Mouse (Mus musculus): Measurements from ENCODE around the gene Synm.

Gene Synm

GRCm38 (mm10) chr7:67747731-67748305 is 11.7 kb downstream of the Synm start:
- no peak for DNase-seq

GRCm38 (mm10) chr7:67741706-67742105 is 17.8 kb downstream of the Synm start:
- DNase-seq, result no peak

- peak in 1 of 2 experiments; percentile 8 for DNase-seq
Observed at GRCm38 (mm10) chr7:67740796-67741195, 18.7 kb downstream of the Synm start.

- peak in 1 of 2 experiments; percentile 9 for DNase-seq
Observed at GRCm38 (mm10) chr7:67740382-67740781, 19.2 kb downstream of the Synm start.

GRCm38 (mm10) chr7:67732276-67732675 is 27.3 kb downstream of the Synm start:
- DNase-seq, result no peak

- no peak for DNase-seq
Observed at GRCm38 (mm10) chr7:67730431-67731110, 29.0 kb downstream of the Synm start.

- no peak for DNase-seq
Observed at GRCm38 (mm10) chr7:67728809-67729208, 30.7 kb downstream of the Synm start.

- DNase-seq, result no peak
Observed at GRCm38 (mm10) chr7:67728203-67728602, 31.3 kb downstream of the Synm start.

GRCm38 (mm10) chr7:67725016-67725415 is 34.5 kb downstream of the Synm start:
- no peak for DNase-seq

- no peak for DNase-seq
Observed at GRCm38 (mm10) chr7:67724536-67724935, 35.0 kb downstream of the Synm start.

GRCm38 (mm10) chr7:67722163-67722562 is 37.4 kb downstream of the Synm start:
- no peak for DNase-seq

- DNase-seq, result no peak
Observed at GRCm38 (mm10) chr7:67718804-67719203, 40.7 kb downstream of the Synm start.

- no peak for DNase-seq
Observed at GRCm38 (mm10) chr7:67717520-67717919, 42.0 kb downstream of the Synm start.

- no peak for DNase-seq
Observed at GRCm38 (mm10) chr7:67716925-67717324, 42.6 kb downstream of the Synm start.

- no peak for DNase-seq
Observed at GRCm38 (mm10) chr7:67716213-67716878, 43.2 kb downstream of the Synm start.

GRCm38 (mm10) chr7:67715176-67715575 is 44.4 kb downstream of the Synm start:
- DNase-seq, result peak; percentile 21 to 40

GRCm38 (mm10) chr7:67713820-67714510 is 45.6 kb downstream of the Synm start:
- peak in 1 of 2 experiments; percentile 57 for DNase-seq

- no peak for DNase-seq
Observed at GRCm38 (mm10) chr7:67710216-67710615, 49.3 kb downstream of the Synm start.

GRCm38 (mm10) chr7:67708160-67708559 is 51.4 kb downstream of the Synm start:
- DNase-seq, result no peak

GRCm38 (mm10) chr7:67701252-67701914 is 58.2 kb downstream of the Synm start:
- no peak for DNase-seq

GRCm38 (mm10) chr7:67700846-67701245 is 58.7 kb downstream of the Synm start:
- DNase-seq, result peak; percentile 36 to 79

GRCm38 (mm10) chr7:67699301-67699700 is 60.2 kb downstream of the Synm start:
- no peak for DNase-seq
